Mouse (Mus musculus): ENCODE measurements around the gene Cerk.

- TF ChIP-seq CTCF (IDR thresholded peaks at IDR 0.05; ENCODE audit: insufficient read depth, low read length) (no peak), POLR2A (IDR thresholded peaks at IDR 0.05; ENCODE audit: borderline replicate concordance, extremely low read depth, low read depth, low read length) (no peak)
Measured at GRCm38 (mm10) chr15:86180427-86180826, 5.5 kb downstream of the Cerk start.

All from lung, adult 2 months (tissue).